Mouse (Mus musculus) midbrain, embryonic 15.5 days (tissue): ENCODE measurements around the gene Il4i1. TPM values are rescaled to one million over a fixed set of nuclear protein-coding genes. Genes with fewer than 3 reads are reported as not detected.

Source experiments
- microRNA counts: library from miRNA; unstranded; fragments of <30 nt; microRNA quantifications from one replicate; lab custom pipeline; 2016
- microRNA-seq: library from miRNA; unstranded; fragments of <30 nt; microRNA quantifications from one replicate; pipeline ENCODE4, GENCODE M21; 2016
- polyA plus RNA-seq: library from polyadenylated mRNA; unstranded; fragments of >200 nt; fragmentation: Nextera tagmentation; extraction: Ambion mirVana; gene quantifications from 2 replicates; pipeline ENCODE4 v1.2.1, GENCODE M21; 2015

Il4i1 gene
- polyA plus RNA-seq, 1 experiment from 2014 or later, result 1.6 TPM

MicroRNAs within 50 kb of the gene (microRNA counts, 519-probe panel; counts per million panel counts)
- not detected for microRNA mmu-miR-707 (lab: Ali Mortazavi, UCI)

Small RNA genes within 50 kb of the gene (microRNA-seq; reads per million reads assigned to microRNA genes)
- gene Mir707, result not detected

Other genes with a start within 250 kb of the Il4i1 start
- 1.1 and 1.4 TPM in 2 replicates for gene Napsa, start 244.0 kb upstream of the Il4i1 start, polyA plus RNA-seq
- 5.8 and 8.0 TPM in 2 replicates for gene Kcnc3, start 225.7 kb upstream of the Il4i1 start, polyA plus RNA-seq
- 2.3 and 2.9 TPM in 2 replicates for gene Myh14, start 145.5 kb upstream of the Il4i1 start, polyA plus RNA-seq
- gene Izumo2, start 107.6 kb upstream of the Il4i1 start, polyA plus RNA-seq, result not detected in 2 replicates
- gene Vrk3, start 68.0 kb upstream of the Il4i1 start, polyA plus RNA-seq, result 28.4 and 29.7 TPM in 2 replicates
- gene Zfp473, start 65.3 kb upstream of the Il4i1 start, polyA plus RNA-seq, result 1.4 and 1.5 TPM in 2 replicates
- gene Nup62, start 299 bp upstream of the Il4i1 start, polyA plus RNA-seq, result 49.9 and 52.7 TPM in 2 replicates
- gene Atf5, start 271 bp downstream of the Il4i1 start, polyA plus RNA-seq, result 2.8 and 3.9 TPM in 2 replicates
- 89.7 and 91.1 TPM in 2 replicates for gene Akt1s1, start 32.6 kb downstream of the Il4i1 start, polyA plus RNA-seq
- 121 and 122 TPM in 2 replicates for gene Tbc1d17, start 32.7 kb downstream of the Il4i1 start, polyA plus RNA-seq
- 30.5 and 32.8 TPM in 2 replicates for gene Pnkp, start 40.8 kb downstream of the Il4i1 start, polyA plus RNA-seq
- gene Ptov1, start 53.4 kb downstream of the Il4i1 start, polyA plus RNA-seq, result 517 and 553 TPM in 2 replicates
- 179 TPM in 2 replicates for gene Med25, start 76.3 kb downstream of the Il4i1 start, polyA plus RNA-seq
- 20.3 and 22.9 TPM in 2 replicates for gene Fuz, start 79.7 kb downstream of the Il4i1 start, polyA plus RNA-seq
- gene Ap2a1, start 113.1 kb downstream of the Il4i1 start, polyA plus RNA-seq, result 122 and 140 TPM in 2 replicates
- gene Tsks, start 126.8 kb downstream of the Il4i1 start, polyA plus RNA-seq, result 0.11 and 0.21 TPM in 2 replicates
- gene Cpt1c, start 158.5 kb downstream of the Il4i1 start, polyA plus RNA-seq, result 56.5 and 58.2 TPM in 2 replicates
- 697 and 717 TPM in 2 replicates for gene Prmt1, start 170.2 kb downstream of the Il4i1 start, polyA plus RNA-seq
- 61.9 and 66.8 TPM in 2 replicates for gene Irf3, start 181.3 kb downstream of the Il4i1 start, polyA plus RNA-seq
- 10.0 and 12.3 TPM in 2 replicates for gene Bcl2l12, start 182.3 kb downstream of the Il4i1 start, polyA plus RNA-seq
- 54.5 and 56.7 TPM in 2 replicates for gene Scaf1, start 200.0 kb downstream of the Il4i1 start, polyA plus RNA-seq
- 12.5 and 15.2 TPM in 2 replicates for gene Rras, start 201.6 kb downstream of the Il4i1 start, polyA plus RNA-seq
- gene Prr12, start 236.5 kb downstream of the Il4i1 start, polyA plus RNA-seq, result 16.2 and 18.1 TPM in 2 replicates
- 67.2 and 72.1 TPM in 2 replicates for gene Nosip, start 246.0 kb downstream of the Il4i1 start, polyA plus RNA-seq
- gene Prrg2, start 246.3 kb downstream of the Il4i1 start, polyA plus RNA-seq, result 15.7 and 15.9 TPM in 2 replicates